Mouse (Mus musculus) left cerebral cortex, adult 11 months (tissue): ENCODE measurements at regions not wholly inside any gene's neighbourhood (a gene's known extent, or its start where the extent isn't known, plus 50 kb on each side); places are given as distances from the start of the nearest gene placed in this dataset.
A peak's percentile ranks its signal among the peaks of the same experiment; 100 is the strongest.
"Not testable (repeated sequence)": the region's sequence is repeated elsewhere in the genome, so short reads cannot be mapped to it uniquely, and the experiment has no call there.

Source experiments
- DNase-seq: peaks from one replicate; pipeline ENCODE4 v3.0.0; 2022; ENCODE audit warnings: low spot score

DNA sequence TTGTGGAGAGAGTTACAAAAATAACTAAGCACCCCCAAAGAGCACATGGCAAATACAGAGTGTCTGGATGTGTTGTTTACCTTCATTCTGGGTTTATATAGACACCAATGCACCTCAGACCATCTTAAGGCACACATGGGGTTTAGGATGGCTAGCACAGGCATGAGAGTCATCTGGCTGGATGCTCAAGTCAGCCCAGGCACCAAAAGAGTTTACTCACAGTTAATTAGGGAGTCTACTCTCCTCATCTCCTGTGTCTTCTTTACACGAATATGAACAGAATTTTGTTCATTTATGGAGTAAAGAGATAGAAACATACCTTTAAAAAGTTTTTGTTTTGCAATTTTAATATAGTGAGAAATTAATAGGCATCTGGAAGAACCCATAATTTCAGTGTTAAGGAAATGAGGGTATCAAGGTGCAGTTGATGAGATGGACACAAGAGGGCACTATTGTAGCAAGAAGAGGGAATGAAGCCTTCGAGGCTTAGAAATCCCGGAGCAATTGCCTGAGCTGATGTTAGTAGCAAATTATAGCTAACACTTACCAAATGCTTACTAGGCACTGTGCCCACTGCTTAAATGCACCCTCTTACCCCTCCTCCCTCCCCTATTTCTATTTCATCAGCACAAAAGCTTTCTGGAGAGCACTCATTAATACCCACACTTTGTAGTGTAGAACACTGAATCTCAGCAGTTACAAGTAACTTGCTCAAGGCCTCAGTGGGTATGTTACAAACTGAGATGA lies 174.6 kb downstream of the Eepd1 start:
- DNase-seq = peak; percentile 17

DNA sequence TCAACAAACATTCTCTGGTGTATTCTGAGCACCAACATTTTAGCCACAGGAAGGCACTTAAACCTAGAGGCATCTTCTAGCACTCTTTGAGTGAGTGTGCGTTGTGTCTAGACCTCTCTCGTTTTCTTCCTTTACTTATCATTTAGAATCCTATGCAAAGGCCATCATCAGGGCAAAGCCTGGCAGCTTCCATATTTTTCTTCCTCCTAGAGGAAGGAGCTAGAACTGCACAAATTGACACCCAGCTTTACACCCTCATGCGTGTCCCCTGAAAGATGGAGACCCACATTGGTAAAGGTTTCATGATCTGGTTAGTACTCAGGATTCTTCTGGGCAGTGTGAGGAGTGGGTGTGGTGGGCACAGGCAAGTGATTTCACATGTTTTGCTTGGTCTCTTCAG lies 175.2 kb downstream of the Eepd1 start:
- no peak for DNase-seq

- no peak for DNase-seq
Measured at GRCm38 (mm10) chr9:25683635-25684333, 202.4 kb downstream of the Eepd1 start.

- peak; percentile 40 for DNase-seq
Measured at GRCm38 (mm10) chr9:25693632-25694031, 212.3 kb downstream of the Eepd1 start.

GRCm38 (mm10) chr9:25695018-25695417 lies 213.7 kb downstream of the Eepd1 start:
- DNase-seq = no peak

- DNase-seq = no peak
Measured at GRCm38 (mm10) chr9:25713636-25714035, 232.3 kb downstream of the Eepd1 start.

- no peak for DNase-seq
Measured at GRCm38 (mm10) chr9:25744162-25744561, 262.8 kb downstream of the Eepd1 start.

- DNase-seq = no peak
Measured at GRCm38 (mm10) chr9:25751138-25751537, 269.8 kb downstream of the Eepd1 start.

DNA sequence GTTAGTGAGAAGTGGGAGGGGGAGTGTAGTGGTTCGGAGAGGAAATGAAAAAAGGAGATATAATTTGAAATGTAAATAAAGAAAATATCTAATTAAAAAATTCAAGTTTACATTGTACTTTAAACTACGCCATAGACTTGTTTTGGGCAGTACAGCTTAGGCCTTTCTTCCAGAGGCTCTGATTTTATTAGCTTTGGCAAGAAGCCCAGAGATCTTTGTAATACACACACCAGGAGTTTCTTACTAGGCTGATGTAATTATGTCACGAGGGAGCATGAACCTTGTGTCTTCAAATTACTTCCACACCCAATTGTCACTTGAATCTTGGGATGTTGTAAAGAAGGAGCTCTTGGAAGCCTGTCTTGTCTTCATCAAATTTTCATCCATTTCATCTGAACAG lies 292.6 kb downstream of the Eepd1 start:
- DNase-seq = no peak

- DNase-seq = no peak
Measured at GRCm38 (mm10) chr9:25782631-25783030, 301.3 kb downstream of the Eepd1 start.

DNA sequence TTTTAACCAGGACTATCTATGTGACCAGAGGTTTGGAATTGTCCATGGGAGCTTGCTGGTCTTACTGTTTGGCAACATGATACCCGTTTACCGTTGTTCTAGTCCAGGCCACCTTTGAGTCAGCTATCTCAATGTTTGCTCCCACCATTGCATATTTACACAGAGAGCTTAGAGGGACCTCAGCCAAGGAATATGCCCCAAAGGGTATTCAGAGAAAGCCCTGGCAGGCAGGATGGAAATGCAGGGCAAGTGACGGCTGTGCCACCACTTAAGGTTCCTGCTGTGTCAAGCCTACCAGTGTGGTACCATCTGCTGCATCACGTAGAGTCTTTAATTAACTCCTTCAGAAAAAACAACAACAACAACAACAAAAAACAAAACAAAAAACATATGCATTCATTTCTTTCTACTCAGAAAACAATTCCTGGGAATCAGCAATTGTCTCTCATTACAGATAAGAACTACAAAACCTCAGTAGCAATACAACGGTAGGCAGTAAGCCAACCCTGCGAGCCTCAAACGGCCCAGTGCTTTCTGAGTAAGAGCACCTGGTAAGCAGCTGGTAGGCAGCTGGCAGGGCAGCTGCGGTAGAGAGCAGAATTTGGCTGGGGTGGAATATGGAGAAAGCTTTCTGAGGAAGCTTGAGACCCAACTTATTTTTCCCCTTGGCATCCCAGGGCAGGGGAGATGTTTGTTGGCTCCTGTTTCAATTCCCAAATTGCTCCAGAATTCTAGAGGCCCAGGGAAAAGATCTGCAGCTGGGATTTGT lies 314.0 kb downstream of the Eepd1 start:
- DNase-seq = no peak

- DNase-seq = no peak
Measured at GRCm38 (mm10) chr9:25809562-25809961, 328.2 kb downstream of the Eepd1 start.

GRCm38 (mm10) chr9:25833295-25833694 lies 351.9 kb downstream of the Eepd1 start:
- no peak for DNase-seq

- not testable (repeated sequence) for DNase-seq
Measured at GRCm38 (mm10) chr9:25849914-25850313, 368.6 kb downstream of the Eepd1 start.

DNA sequence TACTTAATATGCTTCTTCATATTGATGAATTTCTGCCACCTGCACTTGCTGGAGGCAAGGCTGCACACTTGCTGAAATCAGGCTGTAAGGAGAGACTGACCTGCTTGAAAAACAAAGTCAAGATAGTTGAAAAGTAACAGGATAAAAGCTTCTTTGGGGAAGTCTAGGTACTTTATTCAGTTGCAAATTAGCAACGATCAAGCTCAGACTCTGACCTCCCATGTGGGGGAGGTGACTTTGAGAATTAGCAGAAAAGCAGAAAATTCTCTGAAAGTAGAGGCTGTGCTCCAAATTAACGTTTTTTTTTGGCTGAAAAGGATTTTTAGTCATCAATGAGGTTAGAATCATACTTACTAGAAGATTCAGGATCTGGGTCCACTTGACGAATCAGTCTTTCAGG lies 369.3 kb downstream of the Eepd1 start:
- not testable (repeated sequence) for DNase-seq

DNA sequence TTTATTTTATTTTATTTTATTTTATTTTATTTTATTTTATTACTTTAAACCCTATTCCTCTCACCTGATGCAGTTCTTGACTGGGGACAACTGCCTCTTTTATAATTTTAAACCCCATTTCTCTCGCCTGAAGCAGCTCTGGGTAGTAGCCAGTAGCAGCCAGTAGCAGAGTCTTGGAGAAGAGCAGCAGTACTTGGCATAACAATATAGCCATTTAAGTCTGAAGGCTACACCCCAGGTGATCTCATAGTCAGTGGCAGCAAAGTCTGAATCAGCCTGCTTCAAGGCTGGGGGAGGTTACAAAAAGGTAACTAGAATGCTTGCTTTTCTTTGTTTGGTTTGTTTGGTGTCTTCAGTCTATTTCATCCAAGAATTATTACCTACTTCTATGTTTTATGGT lies 373.2 kb downstream of the Eepd1 start:
- no peak for DNase-seq

DNA sequence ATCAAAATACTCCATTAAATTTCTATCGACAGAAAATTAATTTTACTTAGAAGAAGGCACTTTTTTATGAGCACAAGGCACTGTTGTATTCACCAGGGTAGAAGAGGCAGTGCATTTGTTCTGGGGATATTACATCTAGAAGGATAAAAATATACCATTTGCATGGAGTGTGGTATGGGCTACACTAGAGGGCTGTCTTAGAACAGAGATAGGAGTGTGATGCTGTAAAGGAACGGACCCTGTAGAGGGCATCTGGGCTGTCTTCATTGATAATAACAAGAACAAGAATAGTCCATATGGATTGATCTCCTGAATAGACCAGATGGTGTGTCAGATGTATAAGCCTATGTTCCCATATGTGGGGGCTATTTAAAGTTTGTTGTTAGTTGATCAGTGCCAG lies 388.9 kb downstream of the Eepd1 start:
- no peak for DNase-seq

- peak; percentile 19 for DNase-seq
Measured at GRCm38 (mm10) chr9:25896333-25896905, 415.1 kb downstream of the Eepd1 start.
